Mouse (Mus musculus) midbrain, embryonic 13.5 days (tissue): Measurements from ENCODE around the gene Hsfy2. TPM values are rescaled to one million over a fixed set of nuclear protein-coding genes. Genes with fewer than 3 reads are reported as not detected.

ENCODE experiments used
- ATAC-seq: fragments of 200-750 bp; cut with Nextera tagmentation; 2 replicates; pipeline ENCODE4 v1.8.0; 2017; ENCODE audit warnings: mild to moderate bottlenecking, moderate TSS enrichment, moderate library complexity
- H3K27ac ChIP-seq: fragments of 300-500 bp; sonication (generic); 2 replicates; pipeline ENCODE4 v1.5.1; 2015; ENCODE audit warnings: inconsistent platforms, mild to moderate bottlenecking, moderate library complexity
- H3K27me3 ChIP-seq: fragments of 300-500 bp; sonication (generic); 2 replicates; pipeline ENCODE4 v1.6.1; 2015; ENCODE audit warnings: mild to moderate bottlenecking, inconsistent platforms
- H3K36me3 ChIP-seq: fragments of 300-500 bp; sonication (generic); 2 replicates; pipeline ENCODE4 v1.6.1; 2015; ENCODE audit warnings: mild to moderate bottlenecking, inconsistent platforms
- H3K4me1 ChIP-seq: fragments of 300-500 bp; sonication (generic); replicated peaks from 2 replicates; pipeline ENCODE4 v1.6.1; 2015; ENCODE audit warnings: inconsistent platforms
- H3K4me2 ChIP-seq: fragments of 300-500 bp; sonication (generic); replicated peaks from 2 replicates; pipeline ENCODE4 v1.6.1; 2015; ENCODE audit warnings: moderate library complexity, mild to moderate bottlenecking, inconsistent platforms
- H3K4me3 ChIP-seq: fragments of 300-500 bp; sonication (generic); replicated peaks from 2 replicates; pipeline ENCODE4 v1.5.1; 2015; ENCODE audit warnings: mild to moderate bottlenecking, inconsistent platforms
- H3K9ac ChIP-seq: fragments of 300-500 bp; sonication (generic); replicated peaks from 2 replicates; pipeline ENCODE4 v1.6.1; 2015; ENCODE audit warnings: mild to moderate bottlenecking, inconsistent platforms
- H3K9me3 ChIP-seq: fragments of 300-500 bp; sonication (generic); 2 replicates; pipeline ENCODE4 v1.6.1; 2016; ENCODE audit warnings: mild to moderate bottlenecking, inconsistent platforms
- WGBS: fragments of 180-500 bp; shearing (Covaris S2); methylation state at CpG from one replicate; pipeline ENCODE4 v1.1.7; 2015; 5-methylcytosine and 5-hydroxymethylcytosine counted together
- polyA plus RNA-seq: library from polyadenylated mRNA; unstranded; fragments of >200 nt; fragmentation: Nextera tagmentation; extraction: Ambion mirVana; gene quantifications from 2 replicates; pipeline ENCODE4 v1.2.1, GENCODE M21; 2015

Hsfy2 gene
- polyA plus RNA-seq: not detected in 2 replicates

DNA sequence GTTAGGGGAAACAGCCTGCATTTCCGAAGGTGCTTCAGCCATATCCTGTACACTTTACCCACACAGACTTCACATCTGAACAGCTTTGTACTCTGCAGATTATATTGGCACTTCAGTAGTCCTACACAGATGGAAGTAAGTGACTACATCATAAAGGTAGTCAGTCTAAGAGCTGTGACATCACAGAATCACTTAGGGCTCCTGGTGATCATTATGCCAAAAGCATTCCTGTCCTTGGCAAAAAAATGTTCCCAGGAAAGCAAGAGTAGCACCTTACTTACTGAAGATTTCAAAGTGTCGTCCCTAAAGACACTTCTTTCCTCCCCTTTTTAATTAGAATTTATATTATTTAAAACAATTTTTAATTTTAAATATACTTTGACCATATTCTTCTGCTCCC lies at the start of gene Hsfy2:
TSS of gene Hsfy2 (minus strand) at position 101 of the 400 bp plus-strand sequence.
- 94% methylated on average over 2 of the region's 2 CpGs for WGBS
- ATAC-seq: no peak
- no peaks in the 10 kb centered on the region for H3K4me1 ChIP-seq

DNA sequence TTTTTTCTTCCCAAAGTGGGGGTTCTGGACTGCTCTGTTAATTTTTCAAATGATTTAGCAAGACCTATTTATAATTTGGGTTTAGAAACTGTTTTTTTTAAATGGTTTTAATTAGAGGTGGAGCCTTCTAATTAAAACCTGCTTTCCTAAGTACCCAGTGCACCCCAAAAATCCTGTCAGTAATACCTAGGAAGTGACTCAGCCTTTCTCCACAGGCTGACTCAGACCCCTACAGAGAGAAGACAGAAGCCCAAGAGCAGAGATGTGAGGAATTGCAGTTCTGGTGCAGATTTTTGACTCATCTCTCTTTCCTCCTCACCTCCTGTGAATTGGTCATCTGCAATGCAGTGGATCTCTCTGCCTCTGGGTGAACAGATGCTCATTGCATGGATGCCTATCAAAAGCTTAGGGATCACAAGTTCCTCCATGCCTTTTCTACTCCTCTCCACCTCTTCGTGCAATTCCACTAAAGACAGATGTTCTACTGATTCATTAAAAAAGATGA lies 47.9 kb upstream of the Hsfy2 start:
- no peak overlapping the region for H3K27ac ChIP-seq
- no peak overlapping the region for H3K9ac ChIP-seq
- no peak overlapping the region for H3K4me3 ChIP-seq
- WGBS: 97% methylated on average over 1 of the region's 1 CpGs
- no peak overlapping the region for H3K4me2 ChIP-seq
- H3K36me3 ChIP-seq: no peaks in the 10 kb centered on the region
- no peaks in the 10 kb centered on the region for H3K9me3 ChIP-seq
- no peaks in the 10 kb centered on the region for H3K4me1 ChIP-seq
- ATAC-seq: no peak
- no peaks in the 10 kb centered on the region for H3K27me3 ChIP-seq

More for the DNA sequence above, at the start of gene Hsfy2:
- Histone ChIP-seq H3K4me3 (no peak within 1 kb of the TSS), H3K9ac (no peak within 1 kb of the TSS), H3K27ac (no peak within 1 kb of the TSS), H3K36me3 (no peaks in the 10 kb centered on the region), H3K27me3 (no peaks in the 10 kb centered on the region), H3K9me3 (no peaks in the 10 kb centered on the region), H3K4me2 (no peak within 1 kb of the TSS)

DNA sequence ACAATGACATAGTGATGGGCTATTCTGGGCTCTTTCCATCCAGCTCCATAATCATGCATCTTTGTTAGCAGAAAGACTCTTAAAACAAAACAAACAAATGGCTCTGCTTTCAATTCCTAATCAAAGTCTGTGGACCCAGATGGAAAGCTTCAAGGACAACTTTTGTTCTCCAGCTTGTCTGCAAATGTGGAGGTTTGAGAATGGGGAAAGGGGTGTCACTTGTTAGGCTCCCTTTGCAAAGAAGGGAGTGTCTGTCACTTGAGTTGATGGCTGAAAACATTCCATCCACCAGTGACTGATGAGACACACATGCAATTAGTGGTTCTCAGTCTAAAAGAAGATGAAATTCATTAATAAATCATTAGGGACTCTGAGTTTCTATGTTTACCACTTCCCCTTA lies 47.3 kb upstream of the Hsfy2 start:
- Histone ChIP-seq H3K4me3 (no peak overlapping the region), H3K27me3 (no peaks in the 10 kb centered on the region), H3K36me3 (no peaks in the 10 kb centered on the region), H3K4me1 (no peaks in the 10 kb centered on the region), H3K9ac (no peak overlapping the region), H3K9me3 (no peaks in the 10 kb centered on the region), H3K4me2 (no peak overlapping the region), H3K27ac (no peak overlapping the region)
- ATAC-seq: no peak

DNA sequence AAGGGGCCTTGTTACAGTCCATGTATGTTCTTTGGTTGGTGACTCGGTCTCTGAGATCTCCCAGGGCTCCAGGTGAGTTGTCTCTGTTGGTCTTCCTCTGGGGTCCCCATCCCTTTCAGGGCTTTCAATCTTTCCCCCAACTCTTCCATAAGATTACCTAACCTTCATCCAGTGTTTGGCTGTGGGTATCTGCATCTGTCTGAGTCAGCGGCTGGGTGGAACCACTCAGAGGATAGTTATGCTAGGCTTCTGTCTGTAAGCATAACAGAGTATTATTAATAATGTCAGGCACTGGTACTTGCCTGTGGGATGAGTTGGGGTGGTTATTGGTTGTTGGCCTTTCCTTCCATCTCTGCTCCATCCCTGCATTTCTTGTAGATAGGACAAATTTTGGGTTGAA lies 44.0 kb upstream of the Hsfy2 start:
- Histone ChIP-seq H3K4me1 (no peaks in the 10 kb centered on the region), H3K9me3 (no peaks in the 10 kb centered on the region), H3K4me3 (no peak overlapping the region), H3K27me3 (no peaks in the 10 kb centered on the region), H3K9ac (no peak overlapping the region), H3K4me2 (no peak overlapping the region), H3K36me3 (no peaks in the 10 kb centered on the region), H3K27ac (no peak overlapping the region)
- no peak for ATAC-seq
- 86% methylated on average over 2 of the region's 2 CpGs for WGBS

DNA sequence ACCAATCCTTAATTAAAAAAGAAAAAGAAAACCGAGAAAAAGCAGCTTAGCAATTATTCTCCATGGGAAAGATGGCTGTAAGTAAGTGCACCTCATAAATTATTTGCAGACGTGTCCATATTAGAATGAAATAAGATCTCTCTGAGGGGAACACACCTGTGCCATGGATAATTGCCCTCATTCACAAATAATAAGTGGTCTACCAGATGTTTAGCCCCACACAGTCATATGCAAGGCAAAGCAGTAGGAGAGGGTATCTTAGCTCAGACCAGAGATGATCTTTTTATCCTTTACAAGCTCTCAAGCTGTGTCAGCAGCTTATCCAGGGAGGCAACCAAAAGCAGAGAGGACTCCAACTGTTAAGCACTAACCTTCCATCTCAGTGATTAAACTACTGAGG lies 38.0 kb upstream of the Hsfy2 start:
- H3K4me2 ChIP-seq: no peak overlapping the region
- ATAC-seq: no peak
- no peaks in the 10 kb centered on the region for H3K9me3 ChIP-seq
- no peak overlapping the region for H3K4me3 ChIP-seq
- WGBS: 51% methylated on average over 2 of the region's 2 CpGs
- H3K4me1 ChIP-seq: peaks cover 8% of the 10 kb centered on the region
- H3K27me3 ChIP-seq: no peaks in the 10 kb centered on the region
- no peak overlapping the region for H3K9ac ChIP-seq
- H3K36me3 ChIP-seq: no peaks in the 10 kb centered on the region
- no peak overlapping the region for H3K27ac ChIP-seq

DNA sequence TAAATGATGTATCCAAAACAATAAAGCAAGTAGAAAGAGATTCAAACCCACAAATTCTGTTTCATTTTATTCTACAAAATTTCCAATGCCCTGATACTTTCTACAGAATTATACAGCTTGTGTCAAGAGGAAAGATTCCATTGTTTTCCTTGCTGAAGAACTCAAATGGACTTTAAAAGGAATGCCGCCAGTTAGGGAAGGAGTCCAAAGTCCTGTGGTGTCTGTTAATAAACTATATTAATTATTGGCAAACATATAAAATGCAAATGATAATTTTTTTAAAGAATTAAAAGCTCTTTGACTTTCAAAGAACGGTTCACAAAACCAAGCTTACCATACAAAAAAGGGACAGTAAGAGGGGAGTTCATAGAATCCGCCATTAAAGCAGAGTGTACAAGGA lies 37.4 kb upstream of the Hsfy2 start:
- no peak overlapping the region for H3K27ac ChIP-seq
- H3K9ac ChIP-seq: no peak overlapping the region
- no peak for ATAC-seq
- H3K4me3 ChIP-seq: no peak overlapping the region
- H3K27me3 ChIP-seq: no peaks in the 10 kb centered on the region
- peaks cover 8% of the 10 kb centered on the region for H3K4me1 ChIP-seq
- H3K36me3 ChIP-seq: no peaks in the 10 kb centered on the region
- 86% methylated on average over 3 of the region's 3 CpGs for WGBS
- H3K4me2 ChIP-seq: no peak overlapping the region
- no peaks in the 10 kb centered on the region for H3K9me3 ChIP-seq

DNA sequence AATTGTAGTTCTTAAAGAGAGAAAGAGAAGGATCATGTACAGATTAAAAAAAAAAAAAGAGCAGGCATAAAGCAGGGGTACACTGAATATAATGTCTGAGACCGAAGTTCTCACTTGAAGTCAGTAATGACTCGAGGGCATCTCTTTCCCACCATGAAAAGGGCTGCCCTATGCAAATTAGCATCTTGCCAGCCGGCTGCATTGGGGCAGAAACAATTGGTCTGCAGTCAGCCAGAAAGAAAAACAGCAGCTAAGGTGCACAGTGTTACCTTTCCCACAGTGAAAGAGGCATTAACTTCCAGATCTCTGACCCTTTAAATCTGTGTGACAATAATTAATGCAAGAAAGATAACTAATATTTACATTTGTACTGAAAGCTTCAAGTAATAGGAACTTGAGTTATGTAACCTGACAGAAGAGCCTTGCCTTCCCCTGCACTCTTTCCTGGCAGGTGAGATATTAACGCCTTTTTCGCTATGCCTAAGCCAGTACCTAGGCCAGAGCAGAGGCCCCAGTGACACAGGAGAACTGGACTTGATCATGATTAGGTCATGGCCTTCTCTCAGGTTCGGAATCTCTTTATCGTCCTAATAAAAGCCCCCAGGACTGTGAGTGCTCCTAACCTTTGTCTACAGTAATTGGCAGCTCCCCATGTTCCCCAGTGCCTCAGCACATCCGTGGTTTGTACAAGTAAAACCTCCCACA lies 34.2 kb upstream of the Hsfy2 start:
- H3K27me3 ChIP-seq: no peaks in the 10 kb centered on the region
- 35% methylated on average over 8 of the region's 8 CpGs for WGBS
- no peak overlapping the region for H3K9ac ChIP-seq
- H3K4me2 ChIP-seq: no peak overlapping the region
- no peak overlapping the region for H3K4me3 ChIP-seq
- H3K9me3 ChIP-seq: no peaks in the 10 kb centered on the region
- no peak; the same call in 1 of the 2 replicates for ATAC-seq
- no peak overlapping the region for H3K27ac ChIP-seq
- H3K4me1 ChIP-seq: peaks cover 8% of the 10 kb centered on the region
- no peaks in the 10 kb centered on the region for H3K36me3 ChIP-seq

DNA sequence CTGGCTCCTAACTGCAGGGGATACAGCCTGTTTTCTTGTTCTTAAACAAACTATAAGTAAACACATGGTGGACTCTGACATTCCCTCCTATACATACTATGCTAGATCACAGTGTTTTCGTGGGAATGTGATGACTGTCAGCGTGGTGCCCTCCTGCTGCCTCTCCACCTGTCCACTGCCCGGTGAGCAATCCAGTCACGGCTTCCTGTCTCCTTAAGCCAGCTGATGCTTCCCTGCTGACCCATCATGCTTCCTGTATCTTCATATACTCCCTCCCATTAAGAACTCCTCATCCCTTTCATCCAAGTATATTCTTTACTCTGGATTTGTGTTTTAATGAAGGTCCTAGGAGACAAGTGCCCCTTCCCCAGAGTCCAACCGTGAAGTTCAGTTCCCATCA lies 33.3 kb upstream of the Hsfy2 start:
- Histone ChIP-seq H3K4me1 (peaks cover 8% of the 10 kb centered on the region), H3K4me2 (no peak overlapping the region), H3K27ac (no peak overlapping the region), H3K9me3 (no peaks in the 10 kb centered on the region), H3K36me3 (no peaks in the 10 kb centered on the region), H3K27me3 (no peaks in the 10 kb centered on the region), H3K9ac (no peak overlapping the region), H3K4me3 (no peak overlapping the region)
- ATAC-seq: no peak
- 77% methylated on average over 5 of the region's 5 CpGs for WGBS

DNA sequence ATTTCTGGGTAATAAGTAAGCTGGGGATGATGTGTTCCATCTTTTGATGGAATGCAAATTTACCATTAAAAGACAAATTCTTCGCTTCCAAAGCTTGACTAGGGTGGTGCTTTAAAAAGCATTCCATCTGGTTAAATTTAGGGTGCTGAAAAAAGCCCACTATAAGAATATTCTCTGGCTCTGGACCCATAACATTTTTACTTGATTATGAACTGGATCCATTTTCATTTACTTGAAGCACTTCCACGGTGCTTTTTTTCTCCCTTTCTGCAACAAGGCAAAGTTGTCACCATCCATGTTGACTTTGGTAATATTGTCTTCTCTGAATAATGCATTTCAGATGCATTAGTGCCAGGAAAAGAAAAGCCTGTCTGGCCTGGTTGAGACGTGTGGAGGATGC lies 27.4 kb upstream of the Hsfy2 start:
- H3K4me2 ChIP-seq: no peak overlapping the region
- ATAC-seq: no peak
- WGBS: 78% methylated on average over 3 of the region's 3 CpGs
- no peak overlapping the region for H3K27ac ChIP-seq
- H3K36me3 ChIP-seq: no peaks in the 10 kb centered on the region
- H3K27me3 ChIP-seq: no peaks in the 10 kb centered on the region
- no peak overlapping the region for H3K4me3 ChIP-seq
- H3K9me3 ChIP-seq: no peaks in the 10 kb centered on the region
- no peak overlapping the region for H3K9ac ChIP-seq
- H3K4me1 ChIP-seq: no peaks in the 10 kb centered on the region

DNA sequence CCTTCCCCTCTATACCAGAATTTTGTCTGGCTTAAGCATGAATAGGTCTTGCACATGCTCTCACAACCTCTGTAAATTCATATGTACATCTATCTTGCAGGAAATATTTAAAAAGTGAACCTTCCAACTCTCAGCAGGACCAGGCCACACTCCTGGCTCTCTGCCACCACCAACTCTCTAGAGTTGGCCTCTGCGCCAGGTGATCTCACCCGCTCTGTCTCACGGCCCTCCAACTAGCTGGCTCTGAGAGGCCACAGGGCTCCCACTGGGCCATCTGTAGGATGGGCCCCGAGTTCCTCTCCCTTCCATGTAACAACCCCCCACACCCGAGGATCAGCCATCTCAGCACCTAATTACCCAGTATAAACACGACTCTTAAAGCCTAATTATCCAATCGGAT lies 10.4 kb downstream of the Hsfy2 start:
- 0 out of 2 replicates have a peak, but pooled peaks cover 3% of the 10 kb centered on the region for H3K4me1 ChIP-seq
- H3K36me3 ChIP-seq: no peaks in the 10 kb centered on the region
- H3K4me2 ChIP-seq: no peak overlapping the region
- H3K27me3 ChIP-seq: no peaks in the 10 kb centered on the region
- ATAC-seq: no peak
- 86% methylated on average over 7 of the region's 7 CpGs for WGBS
- no peak overlapping the region for H3K9ac ChIP-seq
- H3K4me3 ChIP-seq: no peak overlapping the region
- no peaks in the 10 kb centered on the region for H3K9me3 ChIP-seq
- no peak overlapping the region for H3K27ac ChIP-seq

DNA sequence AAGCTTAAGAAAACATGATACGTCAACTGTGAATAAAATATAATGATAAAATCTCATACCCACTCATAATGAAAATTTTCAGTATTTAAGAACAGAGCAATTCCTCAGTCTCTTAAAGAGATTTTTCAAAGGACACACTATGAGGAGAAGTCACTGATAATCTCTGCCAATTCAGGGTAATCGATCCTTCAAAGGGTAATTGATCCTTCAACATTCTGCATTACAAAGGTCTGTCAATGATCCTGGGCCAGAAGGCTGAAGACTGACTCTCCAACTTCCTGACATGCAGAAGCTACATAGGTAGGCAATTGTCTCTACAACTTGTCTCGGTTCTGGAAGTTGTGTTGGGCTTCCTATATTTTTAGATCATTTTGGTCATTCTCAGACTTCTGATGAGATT lies 12.9 kb downstream of the Hsfy2 start:
- 0 out of 2 replicates have a peak, but pooled peaks cover 3% of the 10 kb centered on the region for H3K4me1 ChIP-seq
- 89% methylated on average over 3 of the region's 3 CpGs for WGBS

DNA sequence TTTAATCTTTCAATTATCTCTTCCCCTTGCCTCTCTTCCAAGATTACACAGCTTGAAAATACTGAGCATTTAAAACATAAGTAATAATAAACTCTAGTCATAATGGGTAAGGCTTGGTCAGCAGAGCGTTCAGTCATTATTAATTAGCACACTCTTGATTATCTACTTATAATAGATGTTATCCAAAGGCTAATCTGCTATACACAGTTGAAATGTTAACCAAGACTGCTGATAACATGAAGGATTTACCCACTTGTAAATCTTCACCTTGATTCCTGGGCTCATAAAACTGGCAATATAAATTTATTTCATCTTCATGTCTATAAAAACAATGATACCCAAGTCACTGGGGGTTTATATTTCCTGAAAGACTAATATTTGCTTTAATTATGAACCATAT lies 24.9 kb downstream of the Hsfy2 start:
- WGBS: 80% methylated on average over 1 of the region's 1 CpGs
- H3K27me3 ChIP-seq: no peaks in the 10 kb centered on the region
- ATAC-seq: no peak
- H3K36me3 ChIP-seq: no peaks in the 10 kb centered on the region
- H3K4me2 ChIP-seq: no peak overlapping the region
- no peaks in the 10 kb centered on the region for H3K4me1 ChIP-seq
- no peak overlapping the region for H3K27ac ChIP-seq
- H3K9ac ChIP-seq: no peak overlapping the region
- H3K4me3 ChIP-seq: no peak overlapping the region
- H3K9me3 ChIP-seq: no peaks in the 10 kb centered on the region

More for the DNA sequence above, 12.9 kb downstream of the Hsfy2 start:
- Histone ChIP-seq H3K4me2 (no peak overlapping the region), H3K27ac (no peak overlapping the region), H3K9ac (no peak overlapping the region), H3K36me3 (no peaks in the 10 kb centered on the region), H3K9me3 (no peaks in the 10 kb centered on the region), H3K27me3 (no peaks in the 10 kb centered on the region), H3K4me3 (no peak overlapping the region)
- ATAC-seq: no peak
